Mouse (Mus musculus) left cerebral cortex, postnatal 4 days (tissue): Measurements from ENCODE around the gene Oxld1. TPM values are rescaled to one million over a fixed set of nuclear protein-coding genes. Genes with fewer than 3 reads are reported as not detected.
"Not testable (repeated sequence)": the region's sequence is repeated elsewhere in the genome, so short reads cannot be mapped to it uniquely, and the experiment has no call there.

ENCODE experiments used
- DNase-seq: peaks from one replicate; pipeline ENCODE4 v3.0.0-alpha.2; 2022
- intact Hi-C: fragments of 180-260 bp; cut with DNase I; formaldehyde crosslinking; loops from one replicate; pipeline ENCODE4 v1.15.1; 2025
- total RNA-seq, 2 experiments: library from RNA; stranded (reverse); gene quantifications; 2 replicates each; pipeline ENCODE4 v1.2.3; 2021

Oxld1 gene
- total RNA-seq, 2 experiments from 2014 or later, result 7.9 to 9.6 TPM

GRCm38 (mm10) chr11:120437152-120437856, 20.6 kb downstream of the Oxld1 start, which contains the start of gene Nploc4:
Nploc4 (minus strand) TSS chr11:120437708.
- intact Hi-C loops, result loop anchor here (5.0 kb wide), 1 partner anchor 35 kb away; no protein-coding TSS in a partner anchor
- DNase-seq, result peak; percentile 91

DNA sequence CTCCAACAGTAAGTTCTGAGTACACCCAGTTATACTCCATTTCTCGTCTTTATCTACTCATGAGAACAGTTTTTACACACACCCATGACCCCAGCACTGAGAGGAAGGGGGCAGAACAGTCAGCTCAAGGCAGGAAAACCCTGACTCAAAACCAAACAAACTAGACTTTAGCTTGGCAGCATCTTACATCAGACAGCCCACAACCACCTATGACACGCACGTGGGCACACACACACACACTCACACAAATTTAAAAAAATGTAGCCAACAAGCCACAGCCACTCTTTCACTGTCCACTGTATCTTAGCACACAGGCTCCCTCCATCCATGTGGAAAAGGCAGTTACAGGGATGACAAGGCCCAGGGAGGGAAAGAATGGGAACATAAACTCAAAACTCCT, 31.1 kb downstream of the Oxld1 start:
- no peak for DNase-seq
- intact Hi-C loops, result no loop called here

DNA sequence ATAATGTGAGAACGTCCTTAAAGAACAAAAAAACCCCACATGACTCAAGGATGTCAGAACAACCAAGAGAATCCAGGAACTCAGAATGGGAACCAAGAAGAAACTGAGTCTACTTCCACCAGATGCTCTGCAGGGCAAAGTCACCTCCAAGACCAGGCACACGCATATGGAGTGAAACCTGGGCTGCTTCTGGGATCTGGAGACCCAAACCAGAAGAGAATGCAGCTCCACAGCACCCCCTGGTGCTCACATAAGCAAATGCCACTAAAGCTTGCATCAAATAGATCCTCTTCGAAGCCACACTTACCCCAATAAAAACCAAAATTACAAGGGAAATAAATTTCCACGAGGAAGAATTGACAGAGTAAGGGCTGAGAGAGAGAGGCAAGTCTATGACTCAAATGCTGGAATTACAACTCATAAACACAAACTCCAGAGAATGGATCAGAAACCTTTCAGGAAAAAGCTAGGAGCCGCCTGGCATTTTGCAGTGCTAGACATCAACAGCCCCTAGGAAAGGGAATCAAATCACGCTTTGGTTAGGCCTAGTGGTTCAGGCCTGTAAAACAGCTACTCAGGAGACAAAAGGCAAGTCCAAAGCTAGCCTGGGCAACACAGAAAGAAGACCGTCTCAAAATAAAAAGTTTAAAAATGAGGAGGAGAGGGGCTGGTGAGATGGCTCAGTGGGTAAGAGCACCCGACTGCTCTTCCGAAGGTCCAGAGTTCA, 34.1 kb downstream of the Oxld1 start:
- DNase-seq, result peak; percentile 72
- intact Hi-C loops, result no loop called here

DNA sequence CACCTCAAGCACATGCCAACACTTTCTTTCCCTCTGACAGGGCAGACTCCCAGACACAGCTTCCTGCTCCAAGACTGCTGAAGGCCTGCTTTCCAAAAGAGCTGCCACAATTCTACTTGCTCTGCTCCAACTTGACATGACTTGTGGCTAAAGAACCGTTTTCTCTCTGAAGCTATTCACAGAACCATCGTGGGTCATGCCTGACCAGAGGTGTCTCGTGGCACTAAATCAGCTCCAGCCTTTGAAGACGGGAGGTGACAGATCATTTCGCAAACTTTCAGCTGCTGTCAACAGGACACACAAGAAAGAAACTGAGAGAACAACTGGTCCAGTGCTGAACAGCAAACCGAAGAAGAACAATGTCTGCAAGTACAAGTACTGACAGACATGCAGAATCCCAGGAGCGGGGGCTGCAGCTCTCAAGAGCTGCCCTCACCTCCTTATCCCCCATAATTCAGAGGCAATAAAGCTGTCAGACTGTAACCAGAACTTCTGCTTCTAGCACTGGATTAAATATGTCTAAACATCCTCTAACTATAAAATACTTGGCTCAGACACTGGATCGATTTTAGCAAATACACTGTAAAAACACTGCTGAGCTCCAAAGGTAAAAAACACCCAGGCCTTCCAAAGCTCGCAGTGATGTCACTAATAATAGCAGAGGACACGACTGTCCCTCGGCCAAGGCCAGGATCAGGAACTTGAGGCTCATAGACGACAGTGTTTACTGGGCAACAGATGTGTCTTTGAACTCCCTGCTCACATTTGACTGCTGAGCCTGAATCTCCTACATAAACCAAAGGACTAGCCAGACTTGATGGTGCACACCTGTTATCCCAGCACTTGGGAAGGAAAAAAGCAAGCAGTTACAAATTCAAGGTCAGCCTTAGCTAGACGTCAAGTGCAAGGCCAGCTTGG, 35.0 kb downstream of the Oxld1 start:
- DNase-seq, result no peak
- intact Hi-C loops, result no loop called here

- intact Hi-C loops, result no loop called here
- no peak for DNase-seq
Measured at GRCm38 (mm10) chr11:120418592-120418991, 39.3 kb downstream of the Oxld1 start.

DNA sequence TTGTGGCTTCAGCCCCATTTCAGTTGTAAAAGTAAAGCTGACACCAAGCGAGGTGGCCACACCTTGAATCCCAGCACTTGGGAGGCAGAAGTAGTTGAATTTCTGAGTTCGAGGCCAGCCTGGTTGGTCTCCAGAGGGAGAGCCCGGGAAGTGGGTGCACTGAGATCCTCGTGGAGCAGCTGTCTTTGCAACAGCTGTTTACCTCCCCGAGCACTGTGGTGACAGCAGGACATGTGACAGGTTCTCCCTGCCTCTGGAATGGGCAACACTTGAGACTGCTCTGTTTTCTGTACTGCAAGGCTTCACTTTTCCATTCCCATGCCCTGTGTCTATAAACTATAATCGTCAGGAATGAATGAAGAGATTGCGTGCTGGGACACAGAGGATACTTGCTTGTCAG, 40.0 kb downstream of the Oxld1 start:
- intact Hi-C loops, result no loop called here
- no peak for DNase-seq

DNA sequence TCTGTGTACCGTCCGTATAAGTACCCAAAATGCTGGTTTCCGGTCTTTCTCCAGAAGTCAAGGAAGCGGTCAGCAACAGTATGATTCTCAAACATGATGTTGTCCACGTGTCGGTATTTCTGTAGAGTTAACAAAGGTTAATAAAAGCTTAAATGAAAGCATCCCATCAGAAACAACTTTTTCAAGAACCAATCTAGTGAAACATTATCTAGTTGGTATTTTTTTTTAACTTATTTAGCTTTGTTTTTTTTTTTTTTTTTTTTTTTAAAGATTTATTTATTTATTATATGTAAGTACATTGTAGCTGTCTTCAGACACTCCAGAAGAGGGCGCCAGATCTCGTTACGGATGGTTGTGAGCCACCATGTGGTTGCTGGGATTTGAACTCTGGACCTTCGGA, 44.2 kb downstream of the Oxld1 start:
- DNase-seq, intact Hi-C loops: not testable (repeated sequence)

Other genes starting within 250 kb of the Oxld1 start
- 10 to 100 TPM; 36.5 to 39.5 TPM for gene Bahcc1, start 225.1 kb downstream of the Oxld1 start, total RNA-seq
- 1,000 to 10,000 TPM; 3,514 to 3,537 TPM for gene Actg1, start 109.5 kb downstream of the Oxld1 start, total RNA-seq
- under 1 TPM; 0.42 to 0.44 TPM for gene Fscn2, start 96.5 kb downstream of the Oxld1 start, total RNA-seq
- gene Faap100, start 79.3 kb downstream of the Oxld1 start, total RNA-seq, result 100 to 1,000 TPM in 1 of 2 experiments, 10 to 100 TPM in 1; 94.5 to 100 TPM
- 10 to 100 TPM; 63.8 to 66.2 TPM for gene Nploc4, start 20.4 kb downstream of the Oxld1 start, total RNA-seq
- gene Tspan10, start 15.4 kb downstream of the Oxld1 start, total RNA-seq, result 10 to 100 TPM in 1 of 2 experiments, under 1 TPM in 1; 0.77 to 13.3 TPM
- under 1 TPM; 0.22 to 0.32 TPM for gene Pde6g, start 4.6 kb downstream of the Oxld1 start, total RNA-seq
- 10 to 100 TPM; 21.2 to 24.6 TPM for gene Ccdc137, start within 50 bp of the Oxld1 start, total RNA-seq
- 10 to 100 TPM; 43.9 to 46.0 TPM for gene Arl16, start 9.5 kb upstream of the Oxld1 start, total RNA-seq
- 10 to 100 TPM; 74.4 to 74.5 TPM for gene Mrpl12, start 26.5 kb upstream of the Oxld1 start, total RNA-seq
- gene Slc25a10, start 33.8 kb upstream of the Oxld1 start, total RNA-seq, result 10 to 100 TPM; 27.2 to 27.6 TPM
- gene Gcgr, start 72.6 kb upstream of the Oxld1 start, total RNA-seq, result under 1 TPM in 1 of 2 experiments, not detected in 1; 0.18 TPM
- 100 to 1,000 TPM; 105 to 113 TPM for gene Mcrip1, start 91.7 kb upstream of the Oxld1 start, total RNA-seq
- gene Ppp1r27, start 93.1 kb upstream of the Oxld1 start, total RNA-seq, result not detected
- 100 to 1,000 TPM; 187 to 203 TPM for gene P4hb, start 115.2 kb upstream of the Oxld1 start, total RNA-seq
- gene Arhgdia, start 123.6 kb upstream of the Oxld1 start, total RNA-seq, result 100 to 1,000 TPM; 351 to 368 TPM
- gene Alyref, start 140.3 kb upstream of the Oxld1 start, total RNA-seq, result 100 to 1,000 TPM; 111 to 113 TPM
- gene Anapc11, start 140.4 kb upstream of the Oxld1 start, total RNA-seq, result 100 to 1,000 TPM; 113 to 115 TPM
- 1 to 10 TPM in 1 of 2 experiments, not detected in 1; 1.4 TPM for gene Npb, start 150.4 kb upstream of the Oxld1 start, total RNA-seq
- gene Pcyt2, start 159.9 kb upstream of the Oxld1 start, total RNA-seq, result 100 to 1,000 TPM; 144 to 168 TPM
- gene Sirt7, start 167.2 kb upstream of the Oxld1 start, total RNA-seq, result 10 to 100 TPM; 37.5 to 38.0 TPM
- 10 to 100 TPM; 83.3 to 85.8 TPM for gene Mafg, start 175.5 kb upstream of the Oxld1 start, total RNA-seq
- 1 to 10 TPM; 6.1 to 8.3 TPM for gene Pycr1, start 185.7 kb upstream of the Oxld1 start, total RNA-seq
- 1 to 10 TPM; 1.0 to 2.9 TPM for gene Myadml2, start 190.1 kb upstream of the Oxld1 start, total RNA-seq
- gene Notum, start 203.1 kb upstream of the Oxld1 start, total RNA-seq, result 1 to 10 TPM; 4.7 to 7.8 TPM
- gene Aspscr1, start 214.9 kb upstream of the Oxld1 start, total RNA-seq, result 10 to 100 TPM; 79.1 TPM